Mouse (Mus musculus) kidney, postnatal 0 days (tissue): ENCODE measurements around the gene Lmcd1. TPM values are rescaled to one million over a fixed set of nuclear protein-coding genes. Genes with fewer than 3 reads are reported as not detected.
A peak's percentile ranks its signal among the peaks of the same experiment; 100 is the strongest.

Experiments
- ATAC-seq: fragments of 200-750 bp; cut with Nextera tagmentation; replicated peaks from 2 replicates; pipeline ENCODE4 v1.8.0; 2017; ENCODE audit warnings: low read depth, moderate number of reproducible peaks, moderate TSS enrichment, moderate library complexity; ENCODE audit not compliant: low FRiP score
- DNase-seq: peaks from one replicate; pipeline ENCODE4 v3.0.0-alpha.2; 2016; ENCODE audit warnings: low spot score
- H3K27ac ChIP-seq: fragments of 300-500 bp; sonication (generic); 2 replicates; pipeline ENCODE4 v1.5.1; 2014; ENCODE audit warnings: mild to moderate bottlenecking
- H3K27me3 ChIP-seq: fragments of 300-500 bp; sonication (generic); 2 replicates; pipeline ENCODE4 v1.6.1; 2014; ENCODE audit warnings: low read length, mixed read lengths; ENCODE audit not compliant: insufficient read depth
- H3K36me3 ChIP-seq: fragments of 300-500 bp; sonication (generic); 2 replicates; pipeline ENCODE4 v1.6.1; 2014; ENCODE audit warnings: low read length, mixed read lengths; ENCODE audit not compliant: insufficient read depth
- H3K4me1 ChIP-seq: fragments of 300-500 bp; sonication (generic); replicated peaks from 2 replicates; pipeline ENCODE4 v1.6.1; 2014; ENCODE audit warnings: antibody characterized with exemption, low read length, mixed read lengths; ENCODE audit not compliant: insufficient read depth
- H3K4me2 ChIP-seq: fragments of 300-500 bp; sonication (generic); 2 replicates; pipeline ENCODE4 v1.6.1; 2014; ENCODE audit warnings: mild to moderate bottlenecking, low read length, moderate library complexity, mixed read lengths
- H3K4me3 ChIP-seq: fragments of 300-500 bp; sonication (generic); replicated peaks from 2 replicates; pipeline ENCODE4 v1.5.1; 2014; ENCODE audit warnings: low read depth, low read length
- H3K9ac ChIP-seq: fragments of 300-500 bp; sonication (generic); 2 replicates; pipeline ENCODE4 v1.6.1; 2014; ENCODE audit warnings: low read depth, low read length
- H3K9me3 ChIP-seq: fragments of 300-500 bp; sonication (generic); replicated peaks from 2 replicates; pipeline ENCODE4 v1.6.1; 2016; ENCODE audit warnings: low read length, inconsistent platforms, mixed read lengths
- CTCF ChIP-seq: IDR thresholded peaks from 2 replicates; pipeline ENCODE4 v1.5.1; 2016; ENCODE audit warnings: antibody characterized with exemption, low read depth, mild to moderate bottlenecking, moderate library complexity
- WGBS: fragments of 180-500 bp; shearing (Covaris S2); extraction: QIAGEN DNeasy Blood & Tissue Kit; methylation state at CpG from one replicate; pipeline ENCODE4 v1.1.7; 2014; 5-methylcytosine and 5-hydroxymethylcytosine counted together
- polyA plus RNA-seq: library from polyadenylated mRNA; unstranded; fragments of >200 nt; fragmentation: Nextera tagmentation; extraction: Ambion mirVana; gene quantifications from 2 replicates; pipeline ENCODE4 v1.2.1, GENCODE M21; 2015

The Lmcd1 gene
- polyA plus RNA-seq, 1 experiment from 2014 or later, result 34.4 TPM

DNA sequence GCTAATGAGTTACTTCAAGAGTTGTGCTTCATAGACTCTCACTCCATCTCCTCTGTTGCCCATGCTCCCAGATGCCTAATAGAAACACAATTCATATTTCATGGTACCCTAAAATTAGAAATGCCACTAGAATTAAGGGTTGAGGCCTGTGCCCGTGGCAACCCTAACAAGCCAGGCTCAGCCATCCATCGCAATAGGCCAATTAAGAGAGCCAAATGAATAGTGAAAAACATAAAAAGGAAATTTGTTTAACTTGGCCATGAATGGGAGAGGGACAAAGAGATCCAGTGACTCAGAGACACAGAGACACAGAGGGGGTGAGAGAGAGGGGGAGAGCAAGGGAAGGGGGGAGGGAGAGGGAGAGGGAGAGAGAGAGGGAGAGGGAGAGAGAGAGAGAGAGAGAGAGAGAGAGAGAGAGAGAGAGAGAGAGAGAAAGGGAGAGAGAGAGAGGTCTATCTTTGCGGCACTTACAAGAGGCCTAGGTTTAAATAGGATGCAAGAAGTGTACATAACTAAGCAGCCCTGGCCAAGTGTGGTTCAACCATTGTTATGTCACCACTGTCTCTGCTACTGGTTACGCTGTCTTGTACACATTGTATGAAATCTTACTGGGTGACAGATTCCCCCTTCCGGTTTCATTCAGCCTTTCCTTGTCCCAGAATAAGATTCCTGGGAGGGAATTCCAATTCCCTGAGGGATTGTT, 57.1 kb downstream of the Lmcd1 start:
- 0 out of 2 replicates have a peak, but pooled peaks cover 3% of the 10 kb centered on the region for H3K4me1 ChIP-seq
- H3K4me2 ChIP-seq, result no peak overlapping the region
- H3K27ac ChIP-seq, result no peak overlapping the region
- H3K9ac ChIP-seq, result no peak overlapping the region
- 80% methylated on average over 5 of the region's 5 CpGs for WGBS
- no peak for TF ChIP-seq CTCF
- DNase-seq, result no peak
- peaks cover 6% of the 10 kb centered on the region; the same call in 1 of the 2 replicates for H3K36me3 ChIP-seq
- H3K9me3 ChIP-seq, result no peaks in the 10 kb centered on the region
- no peaks in the 10 kb centered on the region for H3K27me3 ChIP-seq
- no peak overlapping the region for H3K4me3 ChIP-seq
- no peak for ATAC-seq

DNA sequence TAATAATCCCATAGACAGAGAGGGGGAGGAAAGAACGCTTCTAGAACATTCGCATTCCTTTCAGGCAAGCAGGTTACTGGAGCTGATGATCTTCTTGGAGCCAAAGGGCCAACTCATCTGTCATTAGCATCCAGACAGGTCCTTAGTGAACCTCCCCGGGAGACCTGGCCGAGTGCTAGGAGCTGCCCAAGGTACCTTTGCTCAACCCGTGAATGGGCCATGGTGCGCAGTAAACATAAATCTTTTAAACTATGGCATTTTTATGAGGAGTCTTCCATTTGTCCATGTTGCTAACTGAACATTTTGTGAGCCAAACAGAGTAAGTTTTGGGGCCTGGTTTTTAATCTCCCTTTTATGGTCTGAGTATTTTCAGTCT, 57.7 kb downstream of the Lmcd1 start:
- peaks cover 6% of the 10 kb centered on the region; the same call in 1 of the 2 replicates for H3K36me3 ChIP-seq
- DNase-seq (peak; percentile 27), ATAC-seq (no peak)
- no peak overlapping the region for H3K4me2 ChIP-seq
- H3K27ac ChIP-seq, result no peak overlapping the region
- no peak overlapping the region for H3K9ac ChIP-seq
- no peaks in the 10 kb centered on the region for H3K27me3 ChIP-seq
- no peak overlapping the region for H3K4me3 ChIP-seq
- no peaks in the 10 kb centered on the region for H3K9me3 ChIP-seq
- 48% methylated on average over 6 of the region's 6 CpGs for WGBS
- no peak for TF ChIP-seq CTCF
- H3K4me1 ChIP-seq, result 0 out of 2 replicates have a peak, but pooled peaks cover 3% of the 10 kb centered on the region

GRCm38 (mm10) chr6:112333930-112334329, 60.4 kb downstream of the Lmcd1 start:
- H3K4me2 ChIP-seq, result no peak overlapping the region
- H3K9me3 ChIP-seq, result no peaks in the 10 kb centered on the region
- H3K36me3 ChIP-seq, result peaks cover 6% of the 10 kb centered on the region; the same call in 1 of the 2 replicates
- H3K9ac ChIP-seq, result no peak overlapping the region
- DNase-seq (no peak), ATAC-seq (no peak)
- no peak for TF ChIP-seq CTCF
- no peaks in the 10 kb centered on the region for H3K27me3 ChIP-seq
- 0 out of 2 replicates have a peak, but pooled peaks cover 3% of the 10 kb centered on the region for H3K4me1 ChIP-seq
- H3K27ac ChIP-seq, result no peak overlapping the region
- WGBS, result 67% methylated on average over 5 of the region's 5 CpGs
- no peak overlapping the region for H3K4me3 ChIP-seq

- Histone ChIP-seq H3K27me3 (no peaks in the 10 kb centered on the region), H3K9me3 (no peaks in the 10 kb centered on the region), H3K27ac (no peak overlapping the region), H3K4me1 (no peaks in the 10 kb centered on the region), H3K4me3 (no peak overlapping the region), H3K36me3 (no peaks in the 10 kb centered on the region), H3K4me2 (no peak overlapping the region), H3K9ac (no peak overlapping the region)
- no peak for ATAC-seq
- TF ChIP-seq CTCF, result no peak
- WGBS, result 80% methylated on average over 6 of the region's 6 CpGs
- DNase-seq, result no peak
Measured at GRCm38 (mm10) chr6:112337667-112338066, 64.1 kb downstream of the Lmcd1 start.

- no peak for TF ChIP-seq CTCF
- no peak overlapping the region for H3K4me2 ChIP-seq
- no peaks in the 10 kb centered on the region for H3K4me1 ChIP-seq
- no peak overlapping the region for H3K4me3 ChIP-seq
- no peaks in the 10 kb centered on the region for H3K36me3 ChIP-seq
- H3K9me3 ChIP-seq, result no peaks in the 10 kb centered on the region
- no peak overlapping the region for H3K9ac ChIP-seq
- no peak for ATAC-seq
- 83% methylated on average over 4 of the region's 4 CpGs for WGBS
- no peaks in the 10 kb centered on the region for H3K27me3 ChIP-seq
- H3K27ac ChIP-seq, result no peak overlapping the region
- DNase-seq, result no peak
Measured at GRCm38 (mm10) chr6:112339016-112339415, 65.5 kb downstream of the Lmcd1 start.

DNA sequence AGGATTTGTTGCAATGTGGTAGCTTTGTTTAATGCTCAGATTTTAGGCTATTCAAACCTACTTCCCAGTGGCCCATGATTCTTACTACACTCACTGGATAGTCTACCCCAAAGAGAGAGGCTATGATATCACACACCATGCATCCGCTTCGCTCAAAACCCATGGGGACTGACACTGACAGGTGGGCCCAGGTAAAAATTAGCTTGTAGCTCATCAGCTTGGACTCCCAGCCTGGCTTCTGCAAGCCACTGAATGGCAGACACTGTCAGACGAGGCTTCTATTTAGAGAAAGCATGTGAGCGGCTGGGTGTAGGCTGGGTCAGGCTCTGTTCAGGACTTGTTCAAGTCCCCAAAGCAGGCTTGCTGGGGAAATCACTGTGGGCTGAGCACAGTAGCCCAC, 76.9 kb downstream of the Lmcd1 start:
- Histone ChIP-seq H3K9ac (no peak overlapping the region), H3K9me3 (no peaks in the 10 kb centered on the region), H3K27ac (no peak overlapping the region), H3K4me1 (no peaks in the 10 kb centered on the region), H3K27me3 (no peaks in the 10 kb centered on the region), H3K4me3 (no peak overlapping the region), H3K36me3 (no peaks in the 10 kb centered on the region), H3K4me2 (no peak overlapping the region)
- no peak for ATAC-seq
- 100% methylated on average over 4 of the region's 4 CpGs for WGBS
- no peak for DNase-seq
- TF ChIP-seq CTCF, result no peak
